Mouse (Mus musculus): ENCODE measurements around the gene Sgms1. TPM values are rescaled to one million over a fixed set of nuclear protein-coding genes. Genes with fewer than 3 reads are reported as not detected.

The Sgms1 gene
- polyA plus RNA-seq, 1 experiment: 8.5 TPM

DNA sequence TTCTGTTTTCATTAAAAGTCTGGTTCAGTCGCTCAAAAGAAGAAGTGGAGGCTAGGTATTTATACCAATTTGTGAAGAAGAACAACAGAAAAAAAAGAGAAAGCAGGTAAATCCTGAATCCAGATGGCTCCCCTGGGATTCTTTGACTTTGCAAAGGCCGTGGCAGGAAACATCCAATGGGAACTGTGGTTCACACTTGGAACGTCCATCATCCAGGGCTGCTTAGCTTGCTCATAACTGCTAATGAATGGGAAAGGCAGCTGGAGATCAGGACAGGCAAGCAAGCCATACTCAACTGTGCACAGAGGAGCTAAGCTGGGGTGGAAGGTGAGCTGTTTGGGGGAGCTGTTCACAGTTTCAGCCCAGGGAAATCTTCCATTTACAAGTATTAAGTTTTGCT is 115.8 kb downstream of the Sgms1 start:
- H3K4me2 ChIP-seq (ENCODE audit: low read depth): no peak overlapping the region
- H3K36me3 ChIP-seq (ENCODE audit: control insufficient read depth, insufficient read depth): no peaks in the 10 kb centered on the region
- no peaks in the 10 kb centered on the region for H3K79me2 ChIP-seq (ENCODE audit: control insufficient read depth, insufficient read depth)
- TF ChIP-seq MYOG (IDR thresholded peaks at IDR 0.05; ENCODE audit: control insufficient read depth in 1 of 3, insufficient read depth in 1 of 3, insufficient read length in 2 of 3, low read depth in 2 of 3) (no peak), POLR2AphosphoS2 (IDR thresholded peaks at IDR 0.05; ENCODE audit: insufficient read length, low read depth) (no peak), TCF12 (IDR thresholded peaks at IDR 0.05; ENCODE audit: insufficient read depth, poor library complexity, severe bottlenecking) (no peak), POLR2A (IDR thresholded peaks at IDR 0.05; ENCODE audit: insufficient read length, low read depth) (no peak), USF1 (IDR thresholded peaks at IDR 0.05; ENCODE audit: low read depth) (no peak), REST (IDR thresholded peaks at IDR 0.05; ENCODE audit: insufficient read depth, insufficient read length) (no peak), TCF3 (IDR thresholded peaks at IDR 0.05; ENCODE audit: insufficient read length, low read depth) (no peak), MYOD1 (IDR thresholded peaks at IDR 0.05; ENCODE audit: control insufficient read depth in 1 of 3, insufficient read length in 2 of 3, low read depth in 2 of 3) (no peak), E2F4 (IDR thresholded peaks at IDR 0.05; ENCODE audit: insufficient read depth) (no peak), SRF (IDR thresholded peaks at IDR 0.05; ENCODE audit: control insufficient read depth, insufficient read length, low read depth) (no peak)
- no peak overlapping the region for H3K4me3 ChIP-seq
- no peak overlapping the region for H3ac ChIP-seq (ENCODE audit: control insufficient read depth, insufficient read length)
- no peaks in the 10 kb centered on the region for H3K27me3 ChIP-seq (ENCODE audit: control insufficient read depth, insufficient read depth, insufficient read length)

DNA sequence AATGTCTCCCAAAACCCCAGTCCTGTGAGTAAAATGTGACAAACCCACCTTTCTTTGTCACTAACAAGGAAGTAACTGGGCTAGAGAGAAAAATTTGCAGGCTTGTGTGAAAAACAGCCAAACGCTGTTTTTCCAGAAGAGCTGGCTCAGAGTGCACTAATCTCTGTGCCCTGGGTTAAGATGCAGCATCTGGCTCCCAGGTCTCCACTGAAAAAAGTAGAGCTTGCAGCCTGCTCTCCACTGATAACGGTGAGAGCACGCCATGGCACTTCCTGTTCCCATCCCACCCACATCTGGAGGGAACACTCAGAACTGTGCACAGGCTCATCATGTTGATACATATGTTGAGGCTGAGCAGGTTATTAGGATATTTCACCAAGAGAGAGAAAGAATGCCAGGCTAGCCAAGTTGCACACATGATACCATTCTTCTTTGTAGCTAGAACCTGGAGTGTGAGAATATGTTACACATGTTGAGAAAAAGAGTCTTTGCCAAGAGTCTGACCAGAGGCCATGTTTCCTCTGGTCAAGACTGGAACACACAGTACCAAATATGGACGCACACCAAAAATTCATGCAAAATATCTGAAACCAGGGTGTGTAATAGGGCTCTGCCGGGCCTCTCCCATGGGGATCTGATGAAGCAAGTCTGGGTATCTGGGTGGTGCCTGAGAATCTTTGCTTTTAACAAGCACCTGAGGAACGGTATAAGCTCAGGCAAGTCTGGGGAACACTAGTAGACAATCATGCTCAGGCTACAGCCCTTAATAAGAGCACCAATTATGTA is 116.8 kb downstream of the Sgms1 start:
- no peaks in the 10 kb centered on the region for H3K36me3 ChIP-seq (ENCODE audit: control insufficient read depth, insufficient read depth)
- H3K79me2 ChIP-seq (ENCODE audit: control insufficient read depth, insufficient read depth): no peaks in the 10 kb centered on the region
- TF ChIP-seq POLR2A (IDR thresholded peaks at IDR 0.05; ENCODE audit: insufficient read length, low read depth) (no peak), POLR2AphosphoS2 (IDR thresholded peaks at IDR 0.05; ENCODE audit: insufficient read length, low read depth) (no peak), USF1 (IDR thresholded peaks at IDR 0.05; ENCODE audit: low read depth) (no peak), CEBPB (IDR thresholded peaks at IDR 0.05; ENCODE audit: insufficient read depth, poor library complexity, severe bottlenecking) (no peak), MYOD1 (IDR thresholded peaks at IDR 0.05; ENCODE audit: control insufficient read depth in 1 of 3, insufficient read length in 2 of 3, low read depth in 2 of 3) (no peak), SRF (IDR thresholded peaks at IDR 0.05; ENCODE audit: control insufficient read depth, insufficient read length, low read depth) (no peak)
- no peak overlapping the region for H3K4me2 ChIP-seq (ENCODE audit: low read depth)
- H3K27me3 ChIP-seq (ENCODE audit: control insufficient read depth, insufficient read depth, insufficient read length): no peaks in the 10 kb centered on the region
- no peak overlapping the region for H3ac ChIP-seq (ENCODE audit: control insufficient read depth, insufficient read length)
- H3K4me3 ChIP-seq: no peak overlapping the region

DNA sequence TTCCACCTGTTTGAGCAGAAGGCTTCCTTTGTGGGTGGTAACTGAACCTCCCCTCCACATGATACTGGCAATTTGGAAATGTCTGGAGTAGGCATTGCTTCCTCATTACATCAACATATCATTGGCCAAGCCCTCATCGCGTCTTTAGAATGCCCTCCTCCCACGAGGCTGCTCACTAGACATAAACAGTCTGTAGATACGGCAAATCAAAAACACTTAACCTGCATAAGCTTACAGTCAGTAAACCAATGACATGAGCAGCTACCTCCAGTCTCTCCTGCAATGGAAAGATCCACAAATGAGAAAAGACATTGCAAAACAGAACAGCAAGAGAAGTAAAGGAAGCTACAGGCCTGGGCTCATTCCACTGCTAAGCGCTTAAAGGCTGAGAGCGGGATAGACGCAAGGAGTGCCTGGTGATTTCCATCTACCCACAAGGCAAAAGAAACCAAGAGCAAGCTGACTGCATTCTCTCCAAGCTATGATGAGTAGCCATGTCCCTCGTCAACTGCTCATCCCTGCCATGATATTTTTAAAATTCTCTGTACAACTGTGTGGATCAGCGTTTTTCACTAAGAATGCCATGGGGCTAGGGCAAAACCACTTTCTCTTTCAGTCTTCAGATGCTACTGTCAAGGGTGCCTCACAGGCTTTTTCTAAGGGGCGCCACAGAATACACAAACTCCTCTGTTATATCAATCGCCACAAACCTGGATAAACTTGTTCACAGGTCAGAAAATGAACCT is 117.9 kb downstream of the Sgms1 start:
- H3K36me3 ChIP-seq (ENCODE audit: control insufficient read depth, insufficient read depth): no peaks in the 10 kb centered on the region
- no peaks in the 10 kb centered on the region for H3K79me2 ChIP-seq (ENCODE audit: control insufficient read depth, insufficient read depth)
- no peak overlapping the region for H3K4me2 ChIP-seq (ENCODE audit: low read depth)
- no peak overlapping the region for H3K4me3 ChIP-seq
- TF ChIP-seq TCF3 (IDR thresholded peaks at IDR 0.05; ENCODE audit: insufficient read length, low read depth) (no peak), MYOD1 (IDR thresholded peaks at IDR 0.05; ENCODE audit: control insufficient read depth in 1 of 3, insufficient read length in 2 of 3, low read depth in 2 of 3) (no peak), USF1 (IDR thresholded peaks at IDR 0.05; ENCODE audit: low read depth) (no peak), E2F4 (IDR thresholded peaks at IDR 0.05; ENCODE audit: insufficient read depth) (no peak), POLR2AphosphoS2 (IDR thresholded peaks at IDR 0.05; ENCODE audit: insufficient read length, low read depth) (no peak), TCF12 (IDR thresholded peaks at IDR 0.05; ENCODE audit: insufficient read depth, poor library complexity, severe bottlenecking) (no peak), MYOG (IDR thresholded peaks at IDR 0.05; ENCODE audit: control insufficient read depth in 1 of 3, insufficient read depth in 1 of 3, insufficient read length in 2 of 3, low read depth in 2 of 3) (no peak)
- H3ac ChIP-seq (ENCODE audit: control insufficient read depth, insufficient read length): no peak overlapping the region
- no peaks in the 10 kb centered on the region for H3K27me3 ChIP-seq (ENCODE audit: control insufficient read depth, insufficient read depth, insufficient read length)

DNA sequence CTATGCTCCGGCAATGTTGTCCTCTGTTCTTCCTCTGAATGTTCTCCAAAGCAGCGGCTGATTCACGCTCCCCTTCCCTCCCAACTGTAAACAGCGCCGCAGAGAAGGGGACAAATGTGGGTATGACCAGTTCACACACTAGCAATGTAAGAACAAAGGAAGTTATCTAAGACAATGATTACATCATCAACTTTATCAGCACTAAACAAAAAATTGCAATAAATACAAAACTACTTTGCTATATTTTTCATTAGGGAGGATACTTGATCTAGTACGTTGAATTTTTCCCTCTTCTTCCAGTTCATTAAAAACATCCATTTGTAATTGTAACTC is 119.7 kb downstream of the Sgms1 start:
- H3ac ChIP-seq (ENCODE audit: control insufficient read depth, insufficient read length): no peak overlapping the region
- TF ChIP-seq USF1 (IDR thresholded peaks at IDR 0.05; ENCODE audit: low read depth) (no peak), SRF (IDR thresholded peaks at IDR 0.05; ENCODE audit: control insufficient read depth, insufficient read length, low read depth) (no peak), E2F4 (IDR thresholded peaks at IDR 0.05; ENCODE audit: insufficient read depth) (no peak), TCF12 (IDR thresholded peaks at IDR 0.05; ENCODE audit: insufficient read depth, poor library complexity, severe bottlenecking) (no peak), MYOD1 (IDR thresholded peaks at IDR 0.05; ENCODE audit: control insufficient read depth in 1 of 3, insufficient read length in 2 of 3, low read depth in 2 of 3) (no peak), MYOG (IDR thresholded peaks at IDR 0.05; ENCODE audit: control insufficient read depth in 1 of 3, insufficient read depth in 1 of 3, insufficient read length in 2 of 3, low read depth in 2 of 3) (no peak), POLR2A (IDR thresholded peaks at IDR 0.05; ENCODE audit: insufficient read length, low read depth) (no peak), TCF3 (IDR thresholded peaks at IDR 0.05; ENCODE audit: insufficient read length, low read depth) (no peak), CEBPB (IDR thresholded peaks at IDR 0.05; ENCODE audit: insufficient read depth, poor library complexity, severe bottlenecking) (no peak)

More for the DNA sequence above, 119.7 kb downstream of the Sgms1 start:
- Histone ChIP-seq H3K36me3 (ENCODE audit: control insufficient read depth, insufficient read depth) (no peaks in the 10 kb centered on the region), H3K79me2 (ENCODE audit: control insufficient read depth, insufficient read depth) (no peaks in the 10 kb centered on the region), H3K4me2 (ENCODE audit: low read depth) (no peak overlapping the region), H3K4me3 (no peak overlapping the region), H3K27me3 (ENCODE audit: control insufficient read depth, insufficient read depth, insufficient read length) (no peaks in the 10 kb centered on the region)

Measured in myocyte (in vitro differentiated cells).